Mouse (Mus musculus) intestine, embryonic 15.5 days (tissue): ENCODE measurements around the gene Hist1h2bm. TPM values are rescaled to one million over a fixed set of nuclear protein-coding genes. Genes with fewer than 3 reads are reported as not detected.
"Not testable (repeated sequence)": the region's sequence is repeated elsewhere in the genome, so short reads cannot be mapped to it uniquely, and the experiment has no call there.

Source experiments
- ATAC-seq: fragments of 200-750 bp; cut with Nextera tagmentation; 2 replicates; pipeline ENCODE4 v1.8.0; 2017; ENCODE audit warnings: moderate TSS enrichment, moderate library complexity
- H3K27ac ChIP-seq: fragments of 300-500 bp; sonication (generic); 2 replicates; pipeline ENCODE4 v1.5.1; 2015; ENCODE audit warnings: mild to moderate bottlenecking, inconsistent platforms
- H3K27me3 ChIP-seq: fragments of 300-500 bp; sonication (generic); replicated peaks from 2 replicates; pipeline ENCODE4 v1.6.1; 2015; ENCODE audit warnings: inconsistent platforms
- H3K36me3 ChIP-seq: fragments of 300-500 bp; sonication (generic); 2 replicates; pipeline ENCODE4 v1.6.1; 2015; ENCODE audit warnings: inconsistent platforms
- H3K4me1 ChIP-seq: fragments of 300-500 bp; sonication (generic); replicated peaks from 2 replicates; pipeline ENCODE4 v1.6.1; 2015; ENCODE audit warnings: inconsistent platforms
- H3K4me2 ChIP-seq: fragments of 300-500 bp; sonication (generic); replicated peaks from 2 replicates; pipeline ENCODE4 v1.6.1; 2015; ENCODE audit warnings: mild to moderate bottlenecking, inconsistent platforms
- H3K4me3 ChIP-seq: fragments of 300-500 bp; sonication (generic); replicated peaks from 2 replicates; pipeline ENCODE4 v1.5.1; 2015; ENCODE audit warnings: inconsistent platforms
- H3K9ac ChIP-seq: fragments of 300-500 bp; sonication (generic); 2 replicates; pipeline ENCODE4 v1.6.1; 2015; ENCODE audit warnings: inconsistent platforms
- H3K9me3 ChIP-seq: fragments of 300-500 bp; sonication (generic); 2 replicates; pipeline ENCODE4 v1.6.1; 2016; ENCODE audit warnings: inconsistent platforms
- WGBS: fragments of 180-500 bp; shearing (Covaris S2); methylation state at CpG from one replicate; pipeline ENCODE4 v1.1.7; 2015; 5-methylcytosine and 5-hydroxymethylcytosine counted together
- polyA plus RNA-seq: library from polyadenylated mRNA; unstranded; fragments of >200 nt; fragmentation: Nextera tagmentation; extraction: Ambion mirVana; gene quantifications from 2 replicates; pipeline ENCODE4 v1.2.1, GENCODE M21; 2015

Gene Hist1h2bm
- polyA plus RNA-seq, 1 experiment from 2014 or later, result 4.3 TPM

- not testable (repeated sequence) for H3K9me3 ChIP-seq, H3K27me3 ChIP-seq, H3K36me3 ChIP-seq
- peak; percentile 52 for ATAC-seq
- Histone ChIP-seq H3K9ac (peak within 1 kb of the TSS; percentile 54), H3K4me3 (peak within 1 kb of the TSS; percentile 39), H3K27ac (peak within 1 kb of the TSS; percentile 93), H3K4me2 (peak within 1 kb of the TSS; percentile 74), H3K4me1 (peaks cover 16% of the 10 kb centered on the region)
- under 1% methylated on average over 33 of the region's 56 CpGs for WGBS
Observed at GRCm38 (mm10) chr13:21717397-21718357, 4.2 kb upstream of the Hist1h2bm start, which contains the start of gene Hist1h3h. TSS of gene Hist1h3h (plus strand) at chr13:21717659.

- H3K27me3 ChIP-seq, result no peaks in the 10 kb centered on the region
- H3K4me3 ChIP-seq, result peak overlapping the region; percentile 39
- H3K27ac ChIP-seq, result peak overlapping the region; percentile 75
- H3K9me3 ChIP-seq, result no peaks in the 10 kb centered on the region
- no peak for ATAC-seq
- peak overlapping the region; percentile 52 for H3K9ac ChIP-seq
- no peaks in the 10 kb centered on the region for H3K36me3 ChIP-seq
- H3K4me2 ChIP-seq, result peak overlapping the region; percentile 65
- WGBS, result 57% methylated on average over 4 of the region's 4 CpGs
- peaks cover 16% of the 10 kb centered on the region for H3K4me1 ChIP-seq
Observed at GRCm38 (mm10) chr13:21718381-21719080, 3.3 kb upstream of the Hist1h2bm start.

GRCm38 (mm10) chr13:21721107-21721756, 612 bp upstream of the Hist1h2bm start:
- H3K4me3 ChIP-seq, result peak overlapping the region; percentile 37
- not testable (repeated sequence) for H3K36me3 ChIP-seq, H3K4me1 ChIP-seq, H3K9me3 ChIP-seq, H3K27me3 ChIP-seq
- H3K27ac ChIP-seq, result peak overlapping the region; percentile 82
- peak overlapping the region; percentile 61 for H3K4me2 ChIP-seq
- WGBS, result 2% methylated on average over 27 of the region's 44 CpGs
- ATAC-seq, result peak; percentile 29
- H3K9ac ChIP-seq, result peak overlapping the region; percentile 30; the same call in 1 of the 2 replicates

GRCm38 (mm10) chr13:21722373-21722925, 605 bp downstream of the Hist1h2bm start:
- WGBS, result 3% methylated on average over 11 of the region's 11 CpGs
- Histone ChIP-seq H3K27me3 (no peaks in the 10 kb centered on the region), H3K9ac (peak overlapping the region; percentile 41)

GRCm38 (mm10) chr13:21722993-21723836, 1.4 kb downstream of the Hist1h2bm start:
- no peak overlapping the region for H3K9ac ChIP-seq
- no peak overlapping the region for H3K4me3 ChIP-seq
- no peaks in the 10 kb centered on the region for H3K36me3 ChIP-seq
- ATAC-seq, result no peak
- H3K4me1 ChIP-seq, result peaks cover 7% of the 10 kb centered on the region
- H3K27ac ChIP-seq, result no peak overlapping the region; the same call in 1 of the 2 replicates
- 38% methylated on average over 5 of the region's 5 CpGs for WGBS
- peak overlapping the region; percentile 60; the same call in 1 of the 2 replicates for H3K4me2 ChIP-seq
- H3K9me3 ChIP-seq, result no peaks in the 10 kb centered on the region
- no peaks in the 10 kb centered on the region for H3K27me3 ChIP-seq

More at GRCm38 (mm10) chr13:21722373-21722925, 605 bp downstream of the Hist1h2bm start:
- peak overlapping the region; percentile 87 for H3K27ac ChIP-seq
- H3K9me3 ChIP-seq, result no peaks in the 10 kb centered on the region
- H3K4me1 ChIP-seq, result peaks cover 8% of the 10 kb centered on the region
- peak overlapping the region; percentile 60 for H3K4me2 ChIP-seq
- ATAC-seq, result peak; percentile 17
- no peaks in the 10 kb centered on the region for H3K36me3 ChIP-seq
- peak overlapping the region; percentile 29 for H3K4me3 ChIP-seq

- H3K4me3 ChIP-seq, result no peak overlapping the region
- no peaks in the 10 kb centered on the region for H3K27me3 ChIP-seq
- peak; percentile 69 for ATAC-seq
- H3K27ac ChIP-seq, result no peak overlapping the region
- no peak overlapping the region for H3K4me2 ChIP-seq
- 30% methylated on average over 11 of the region's 11 CpGs for WGBS
- H3K9me3 ChIP-seq, result no peaks in the 10 kb centered on the region
- H3K36me3 ChIP-seq, result no peaks in the 10 kb centered on the region
- no peak overlapping the region for H3K9ac ChIP-seq
- H3K4me1 ChIP-seq, result no peaks in the 10 kb centered on the region; the same call in 1 of the 2 replicates
Observed at GRCm38 (mm10) chr13:21727948-21728572, 6.2 kb downstream of the Hist1h2bm start.

- no peak for ATAC-seq
- H3K4me2 ChIP-seq, result no peak overlapping the region
- no peak overlapping the region for H3K4me3 ChIP-seq
- no peaks in the 10 kb centered on the region for H3K36me3 ChIP-seq
- no peaks in the 10 kb centered on the region; the same call in 1 of the 2 replicates for H3K4me1 ChIP-seq
- no peaks in the 10 kb centered on the region for H3K27me3 ChIP-seq
- no peak overlapping the region for H3K27ac ChIP-seq
- WGBS, result 61% methylated on average over 1 of the region's 1 CpGs
- no peak overlapping the region for H3K9ac ChIP-seq
- no peaks in the 10 kb centered on the region for H3K9me3 ChIP-seq
Observed at GRCm38 (mm10) chr13:21729544-21729943, 7.7 kb downstream of the Hist1h2bm start.

- WGBS, result 80% methylated on average over 5 of the region's 5 CpGs
- Histone ChIP-seq H3K27ac (no peak overlapping the region), H3K4me3 (no peak overlapping the region), H3K4me2 (no peak overlapping the region), H3K36me3 (no peaks in the 10 kb centered on the region), H3K4me1 (no peaks in the 10 kb centered on the region; the same call in 1 of the 2 replicates), H3K9ac (no peak overlapping the region), H3K27me3 (no peaks in the 10 kb centered on the region), H3K9me3 (no peaks in the 10 kb centered on the region)
- no peak for ATAC-seq
Observed at GRCm38 (mm10) chr13:21733466-21733865, 11.6 kb downstream of the Hist1h2bm start.

GRCm38 (mm10) chr13:21734010-21734905, 12.4 kb downstream of the Hist1h2bm start:
- no peaks in the 10 kb centered on the region for H3K36me3 ChIP-seq
- H3K27me3 ChIP-seq, result no peaks in the 10 kb centered on the region
- H3K9me3 ChIP-seq, result no peaks in the 10 kb centered on the region
- under 1% methylated on average over 21 of the region's 21 CpGs for WGBS
- peak overlapping the region; percentile 57 for H3K4me2 ChIP-seq
- H3K9ac ChIP-seq, result peak overlapping the region; percentile 60
- peak overlapping the region; percentile 96 for H3K27ac ChIP-seq
- ATAC-seq, result peak; percentile 84
- no peaks in the 10 kb centered on the region; the same call in 1 of the 2 replicates for H3K4me1 ChIP-seq
- H3K4me3 ChIP-seq, result peak overlapping the region; percentile 45
